Mouse (Mus musculus) ovary, postnatal 36 days (tissue): Measurements from ENCODE around the gene Fam131b.
A peak's percentile ranks its signal among the peaks of the same experiment; 100 is the strongest.

Experiments
- DNase-seq: peaks from one replicate; pipeline ENCODE4 v3.0.0; 2022; ENCODE audit warnings: low spot score, mixed read lengths

Gene Fam131b

DNA sequence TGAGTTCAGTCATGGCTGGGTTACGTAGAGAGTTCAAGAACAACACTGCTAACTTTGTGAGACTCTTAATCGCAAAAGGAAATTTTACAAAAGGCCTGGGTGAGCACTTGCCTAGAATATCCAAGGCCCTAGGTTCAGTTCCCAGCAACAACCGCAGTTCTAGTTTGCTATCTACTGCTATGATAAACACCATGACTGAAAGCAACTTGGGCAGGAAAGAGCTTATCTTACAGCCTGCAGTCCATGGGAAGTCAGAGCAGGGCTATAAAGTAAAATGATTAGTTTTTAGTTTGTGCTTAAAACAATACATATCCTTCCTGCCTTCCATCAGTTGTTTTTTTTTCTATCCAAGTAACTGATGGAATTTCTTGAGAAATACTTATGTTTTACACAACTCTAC, 2.1 kb upstream of the Fam131b start:
- DNase-seq: no peak

DNA sequence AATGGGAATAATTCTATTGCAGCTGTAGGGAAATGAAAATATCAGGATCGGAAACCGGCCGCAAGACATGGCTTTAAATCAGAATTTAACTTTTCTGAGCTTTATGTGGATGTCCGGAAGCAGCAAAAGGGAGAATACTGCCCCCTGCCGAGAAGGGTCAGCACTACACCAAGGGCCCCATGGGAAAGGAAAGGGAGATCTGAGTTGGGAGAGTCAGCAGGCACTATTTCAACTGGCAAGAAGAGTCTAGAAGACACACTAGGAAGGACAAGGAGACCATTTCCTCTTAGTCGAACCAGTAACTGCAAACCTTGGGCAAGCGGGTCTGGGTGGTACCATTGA, 796 bp upstream of the Fam131b start:
- DNase-seq: peak; percentile 72

DNA sequence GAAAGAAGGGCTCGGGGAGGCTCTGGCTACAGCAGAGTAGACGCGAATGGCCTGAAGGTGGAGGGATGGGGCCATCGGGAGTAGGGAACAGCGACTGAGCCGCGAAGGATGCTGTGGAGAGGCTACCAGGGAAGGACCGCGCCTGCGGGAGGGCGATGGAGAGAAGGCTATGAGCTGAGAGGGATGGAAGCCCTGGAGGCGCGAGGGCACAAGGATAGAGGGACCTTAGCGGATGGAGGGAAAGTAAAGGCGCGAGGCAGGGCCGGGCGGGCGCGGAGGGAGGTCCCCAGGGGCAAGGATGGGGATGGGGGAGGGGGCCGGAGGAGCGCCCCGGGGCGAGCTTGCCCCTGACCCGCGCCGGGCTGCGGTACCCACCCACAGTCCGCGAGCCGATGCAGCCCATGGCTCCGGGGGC, 369 bp downstream of the Fam131b start:
- DNase-seq: peak; percentile 17

DNA sequence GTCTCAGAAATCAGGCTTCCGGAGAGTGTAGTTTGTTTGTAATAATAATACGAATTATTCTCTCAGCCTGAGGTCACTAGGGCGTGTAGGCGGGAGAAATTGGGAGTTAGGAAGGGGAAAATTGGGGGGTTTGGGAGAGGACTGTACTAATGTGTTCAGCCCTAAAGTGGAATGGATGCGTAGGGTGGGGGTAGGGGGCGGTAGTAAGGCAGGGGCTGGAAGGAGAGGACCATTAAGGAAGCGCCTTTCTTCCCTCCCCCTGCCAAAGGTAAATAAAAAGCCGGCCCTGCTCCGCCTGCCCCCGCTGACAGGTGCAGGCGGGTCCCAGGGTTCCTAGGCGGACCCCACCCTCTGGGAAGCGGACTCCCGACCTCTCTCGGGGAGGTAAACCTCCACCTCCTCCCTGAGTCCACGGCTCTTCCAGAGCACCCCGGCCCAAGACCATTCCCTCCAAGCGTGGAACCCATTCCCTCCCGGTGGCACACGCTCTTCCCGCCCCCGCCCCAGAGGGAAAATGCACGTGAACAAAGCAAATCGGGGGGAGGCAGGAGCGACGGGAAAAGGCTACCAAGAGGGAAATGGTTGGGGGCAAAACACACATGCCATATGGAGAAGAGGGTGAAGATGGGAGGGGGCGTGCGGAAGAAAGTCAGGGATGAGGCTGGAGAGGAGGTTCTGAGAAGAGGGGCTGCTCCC, 924 bp downstream of the Fam131b start:
- DNase-seq: no peak

DNA sequence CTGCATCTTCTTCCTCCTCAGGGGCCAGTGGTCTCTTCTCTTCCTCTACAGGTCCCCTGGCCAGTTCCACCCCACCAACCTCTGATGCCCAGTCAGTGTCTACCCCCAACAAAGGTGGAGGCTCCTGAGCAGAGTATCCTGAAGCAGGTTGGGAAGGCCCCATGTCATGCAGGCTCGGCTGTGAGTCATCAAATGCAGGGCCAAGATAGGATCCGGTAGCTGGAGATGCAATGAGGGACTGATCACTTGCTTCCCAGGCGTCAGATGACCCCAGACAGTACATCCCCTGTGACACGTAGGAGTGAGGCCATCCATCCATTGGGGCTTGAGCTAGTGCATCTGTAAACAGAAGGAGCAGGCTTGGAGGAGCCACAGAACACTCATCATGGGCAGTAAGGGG, 6.2 kb downstream of the Fam131b start:
- no peak for DNase-seq

DNA sequence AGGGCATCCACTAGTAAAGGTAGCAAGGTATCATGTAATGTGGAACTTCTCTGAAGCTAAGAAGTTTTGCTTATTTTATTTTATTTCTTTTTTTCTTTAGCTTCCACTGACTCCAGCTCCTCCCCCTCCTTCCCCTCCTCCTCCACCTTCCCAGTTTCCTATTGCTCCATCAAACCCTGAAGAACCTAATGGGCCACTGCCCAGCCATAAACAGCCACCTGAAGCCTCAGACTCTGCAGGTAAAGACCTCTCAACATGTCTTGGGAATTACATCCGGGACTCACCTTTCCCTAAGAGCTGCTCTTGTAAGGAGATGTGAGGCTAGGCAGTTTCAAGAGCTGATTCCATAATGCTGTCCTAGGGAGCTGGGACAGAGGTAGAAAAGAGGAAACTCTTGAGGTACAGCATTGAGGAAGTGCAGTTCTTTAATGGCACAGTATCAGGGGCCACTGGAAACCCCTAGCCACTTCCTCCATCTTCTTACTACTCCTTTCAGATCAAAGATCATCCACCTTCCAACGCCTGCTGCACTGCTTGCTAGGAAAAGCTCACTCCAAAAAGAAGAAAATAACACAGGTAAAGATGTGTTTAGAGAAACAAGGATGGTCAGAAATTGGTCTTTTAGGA, 13.9 kb downstream of the Fam131b start:
- DNase-seq: no peak

DNA sequence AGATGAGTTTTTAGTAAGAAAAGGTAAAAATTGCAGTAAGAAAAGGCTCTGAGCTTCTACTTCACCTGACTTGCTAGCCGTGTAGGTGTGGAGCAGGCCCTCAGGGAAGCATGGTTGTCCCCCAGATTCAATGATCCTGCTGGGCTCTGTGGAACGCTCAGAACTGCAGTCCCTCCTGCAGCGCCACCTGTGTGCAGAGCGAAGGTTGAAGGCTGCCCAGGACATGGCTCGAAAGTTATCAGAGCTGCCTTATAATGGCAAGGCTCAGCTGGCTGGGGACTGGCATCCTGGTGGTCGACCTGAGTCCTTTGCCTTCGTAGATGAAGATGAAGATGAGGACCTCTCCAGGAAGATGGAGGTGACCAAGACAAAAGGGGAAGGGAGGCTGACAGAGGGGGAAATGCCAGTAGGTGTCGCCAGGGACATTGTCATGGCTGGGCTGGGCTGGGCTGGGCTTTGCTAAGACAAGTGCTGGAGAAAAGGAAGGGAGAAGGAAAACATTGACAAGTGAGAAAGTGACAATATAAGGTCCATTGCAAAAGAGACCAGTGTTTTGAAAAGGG, 14.5 kb downstream of the Fam131b start:
- no peak for DNase-seq

DNA sequence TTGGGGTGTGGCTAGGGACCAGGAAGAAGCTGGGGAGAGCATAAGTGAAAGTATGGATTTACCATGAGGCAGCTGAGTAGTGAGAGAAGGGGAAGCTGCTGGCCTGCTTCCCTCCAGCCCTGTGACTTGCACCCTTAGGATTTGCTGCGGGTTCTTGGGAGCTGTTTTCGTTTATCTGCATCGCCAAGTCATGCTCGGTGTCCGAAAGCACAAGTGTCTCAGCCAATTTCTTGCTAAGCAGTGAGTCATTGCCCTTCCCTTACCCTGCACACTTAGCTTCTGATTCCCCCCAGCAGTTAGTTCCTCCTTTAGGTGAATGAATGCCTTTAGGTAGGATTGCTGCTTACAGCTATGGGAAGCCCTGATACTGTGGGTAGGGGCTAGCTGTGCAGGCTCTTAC, 25.1 kb downstream of the Fam131b start:
- no peak for DNase-seq

DNA sequence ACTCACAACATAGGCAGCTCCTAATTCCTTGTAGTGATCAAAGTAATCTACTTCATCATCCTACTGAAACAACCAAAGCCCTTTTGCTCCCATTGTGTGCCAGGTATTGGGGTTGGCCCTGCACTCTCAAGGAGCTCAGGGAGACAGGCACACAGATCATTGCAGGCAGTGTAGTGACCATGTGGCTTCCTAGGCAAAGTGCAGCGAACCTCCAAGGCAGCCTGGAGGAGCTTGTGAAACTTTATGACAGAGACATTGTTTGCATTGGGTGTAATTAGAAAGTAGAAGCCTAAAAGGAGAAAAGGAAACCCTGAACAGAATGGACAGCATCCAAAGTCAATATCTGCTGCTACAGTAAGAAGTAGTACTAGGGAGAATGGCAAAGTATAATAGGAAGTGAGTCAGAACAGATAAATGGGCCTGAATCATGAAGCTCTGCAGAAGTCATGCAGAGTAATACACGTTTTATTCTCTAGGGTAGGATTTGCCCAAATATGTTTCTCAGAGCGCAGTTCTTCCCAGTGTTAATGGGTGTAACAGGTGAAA, 28.8 kb downstream of the Fam131b start:
- no peak for DNase-seq

DNA sequence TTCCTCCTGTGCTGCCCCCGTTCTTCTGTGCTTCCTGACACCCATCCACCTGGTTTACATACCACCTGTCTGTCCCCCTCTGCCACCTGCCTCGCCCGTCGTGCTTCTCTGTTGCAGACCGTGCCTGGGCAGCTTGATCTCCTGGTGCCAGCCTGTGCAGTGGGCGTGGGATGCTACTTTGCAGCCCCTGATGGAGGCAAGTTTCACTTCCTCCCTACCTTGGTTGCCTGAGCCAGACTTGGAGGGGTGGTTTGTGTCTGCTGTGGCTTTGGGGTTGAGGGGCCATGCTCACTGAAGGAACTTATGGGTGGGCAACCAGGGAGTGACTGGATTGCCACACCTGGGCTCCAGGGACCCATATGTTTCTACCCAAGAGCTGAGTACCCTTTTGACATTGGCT, 31.1 kb downstream of the Fam131b start:
- DNase-seq: no peak

DNA sequence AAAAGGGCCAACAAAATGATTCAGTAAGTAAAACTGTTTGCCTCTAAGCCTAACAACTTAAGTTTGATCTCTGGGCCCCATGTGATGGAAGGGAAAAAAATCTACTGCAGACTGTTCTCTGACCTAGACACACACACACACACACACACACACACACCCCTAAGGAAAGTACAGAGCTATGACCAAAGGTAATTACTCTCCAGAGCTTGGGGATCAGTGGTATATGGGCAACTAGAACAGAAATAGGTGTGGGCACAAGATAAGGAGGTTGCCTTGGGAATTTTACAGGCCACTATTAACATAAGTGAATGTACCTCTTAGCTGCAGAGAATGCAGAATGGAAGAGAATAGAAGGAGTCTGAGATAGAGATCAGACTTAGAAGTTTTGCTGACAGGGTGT, 36.9 kb downstream of the Fam131b start:
- DNase-seq: no peak

DNA sequence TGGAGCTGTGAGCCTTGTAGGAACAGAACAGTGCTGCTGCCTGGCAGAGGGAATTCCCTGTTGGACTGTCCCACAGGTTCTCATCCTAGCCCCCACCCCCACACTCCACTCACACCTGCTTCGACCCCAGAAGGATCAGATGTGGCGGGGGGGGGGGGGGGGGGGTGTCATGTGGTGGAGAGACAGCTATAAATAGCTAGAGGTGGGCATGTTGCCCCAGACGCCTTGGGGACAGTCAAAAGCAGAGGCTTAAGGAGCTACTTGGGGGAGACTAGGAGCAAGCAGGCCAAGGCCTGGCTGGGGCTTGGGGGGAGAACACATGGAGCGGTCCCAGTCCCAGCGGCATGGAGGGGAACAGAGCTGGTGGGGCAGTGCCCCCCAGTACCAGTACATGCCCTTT, 38.0 kb downstream of the Fam131b start, which contains the start of gene Clcn1:
Clcn1 (plus strand) TSS at position 238 of the 400 bp plus-strand sequence.
- DNase-seq: no peak

DNA sequence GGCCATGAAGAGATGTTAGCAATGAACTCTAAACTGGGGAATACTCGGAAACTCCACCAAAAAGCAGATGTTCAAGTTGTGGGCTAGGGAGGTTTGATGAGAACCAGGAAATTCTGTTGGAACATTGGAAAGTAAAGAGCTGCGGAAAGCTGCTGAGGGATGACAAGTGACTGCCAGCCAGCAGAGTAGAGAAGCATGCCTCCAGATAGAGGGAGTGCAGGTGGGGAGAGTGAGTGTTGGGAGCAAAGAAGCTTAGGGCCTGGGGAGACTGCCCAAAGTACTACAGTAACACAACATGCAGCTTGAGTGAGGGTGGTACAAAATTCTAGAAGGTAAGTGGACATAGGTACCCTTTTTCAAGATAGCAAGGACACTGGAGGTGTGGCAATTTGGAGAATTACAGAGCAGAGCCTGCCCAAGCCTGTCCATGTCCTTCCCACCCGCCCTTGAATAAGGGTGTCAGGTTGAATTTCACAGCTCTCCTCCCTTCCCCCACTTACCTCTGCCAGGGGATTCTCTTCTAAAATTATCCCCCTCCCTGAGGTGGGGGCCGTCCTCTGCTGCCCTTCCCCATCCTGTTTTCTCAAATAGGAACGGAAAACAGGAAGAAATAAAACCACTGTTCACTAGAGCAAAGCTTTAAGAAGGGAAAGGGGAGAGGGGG, 41.4 kb downstream of the Fam131b start:
- no peak for DNase-seq

DNA sequence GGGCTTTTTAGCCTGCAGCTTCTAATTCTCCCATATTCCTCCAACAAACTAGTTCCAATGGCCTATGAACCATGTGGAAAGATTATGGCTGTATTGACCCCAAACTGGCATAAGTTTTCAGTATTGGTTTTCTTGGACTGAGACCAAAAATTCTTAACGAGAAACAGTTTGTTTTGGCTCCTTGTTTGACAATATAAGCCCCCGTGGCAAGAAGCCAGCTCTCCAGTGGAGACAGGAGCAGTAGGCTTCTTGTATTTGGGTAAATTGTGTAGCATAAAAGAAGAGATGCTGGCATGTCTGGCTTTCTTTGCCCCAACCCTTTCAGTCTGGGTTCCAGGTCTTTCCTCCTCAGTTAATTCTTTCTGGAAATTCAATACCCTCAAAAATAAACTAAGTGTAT, 48.3 kb downstream of the Fam131b start:
- DNase-seq: no peak

DNA sequence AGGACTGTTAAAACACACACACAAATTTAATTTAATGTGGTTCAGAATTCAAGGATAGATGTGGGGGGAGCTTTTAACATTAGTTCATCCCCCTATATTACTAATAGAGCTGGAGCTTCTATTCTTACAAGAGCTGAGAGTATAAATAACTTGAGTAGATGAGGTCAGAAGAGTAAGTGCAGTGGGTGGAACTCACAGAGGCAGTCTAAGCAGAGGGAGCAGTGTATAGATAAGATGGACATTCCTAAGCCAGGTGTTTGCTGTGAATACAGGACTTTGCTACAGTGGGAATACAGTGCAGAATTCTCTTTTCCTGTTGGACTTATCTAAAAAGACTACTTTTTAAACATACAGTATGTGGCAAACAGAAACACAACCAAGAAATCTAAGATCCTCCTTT, 53.6 kb downstream of the Fam131b start:
- DNase-seq: no peak

DNA sequence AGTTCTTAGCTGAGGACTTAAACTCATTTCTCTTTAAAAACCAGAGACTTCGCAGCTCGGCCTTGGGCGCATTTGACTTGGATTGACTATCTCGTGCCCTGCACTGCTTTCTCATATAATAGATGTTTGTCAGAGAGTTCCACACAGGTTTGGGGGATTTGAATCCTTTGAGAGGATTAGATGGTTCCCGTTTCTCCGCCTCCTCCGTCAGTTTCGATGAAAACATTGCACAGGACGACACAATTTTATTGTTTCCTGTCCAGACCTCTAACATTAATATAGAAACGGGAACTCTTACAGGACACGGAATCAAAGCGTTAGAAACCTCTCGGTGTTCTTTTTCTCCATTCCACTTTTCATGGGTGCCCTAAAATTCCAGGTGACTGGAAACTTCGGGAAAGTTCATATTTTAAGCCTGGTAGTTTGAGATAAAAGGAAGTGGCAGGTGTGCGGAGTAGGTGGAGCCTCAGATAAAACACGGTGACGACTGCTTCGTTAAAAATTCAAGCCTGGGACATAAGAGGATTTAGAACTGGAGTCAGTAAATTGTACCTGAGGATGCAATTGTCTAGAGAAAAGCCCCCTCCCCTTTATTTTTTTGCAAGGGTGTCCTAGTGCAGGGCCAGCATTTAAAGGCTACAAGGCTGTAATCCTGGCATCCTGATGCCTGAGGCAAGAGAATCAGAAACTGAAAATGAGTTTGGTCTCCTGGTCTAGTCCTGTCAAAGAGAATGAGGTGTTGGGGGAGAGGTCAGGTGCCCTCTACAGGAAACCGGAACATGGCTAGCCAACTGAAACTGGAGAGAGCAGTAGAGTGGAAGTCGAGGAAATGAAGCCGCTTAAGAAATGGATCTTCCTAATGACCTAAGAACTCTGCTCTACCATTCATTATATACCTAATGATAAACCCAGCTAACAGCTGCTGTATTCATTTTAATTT, 58.8 kb downstream of the Fam131b start:
- DNase-seq: no peak
